Mouse (Mus musculus): ENCODE data around the gene Akap11. TPM values are rescaled to one million over a fixed set of nuclear protein-coding genes. Genes with fewer than 3 reads are reported as not detected.

The Akap11 gene
- polyA plus RNA-seq, 1 experiment: 0.02 TPM

- Histone ChIP-seq H3K36me3 (ENCODE audit: control insufficient read depth) (peaks cover 84% of the 10 kb centered on the region), H3K27me3 (ENCODE audit: control insufficient read depth) (no peaks in the 10 kb centered on the region), H3K4me1 (ENCODE audit: control insufficient read depth) (no peaks in the 10 kb centered on the region), H3K4me3 (replicated peaks) (no peak overlapping the region), H3K9me3 (ENCODE audit: control insufficient read depth, low read length) (no peaks in the 10 kb centered on the region)
- TF ChIP-seq GATA1 (IDR thresholded peaks at IDR 0.05; ENCODE audit: low read length): no peak
- TF ChIP-seq TAL1 (IDR thresholded peaks at IDR 0.05; ENCODE audit: low read length): no peak
Measured at GRCm38 (mm10) chr14:78509791-78510190, 26.8 kb downstream of the Akap11 start.

- Histone ChIP-seq H3K4me1 (ENCODE audit: control insufficient read depth) (peaks cover 36% of the 10 kb centered on the region), H3K4me3 (replicated peaks) (no peak overlapping the region), H3K9me3 (ENCODE audit: control insufficient read depth, low read length) (no peaks in the 10 kb centered on the region), H3K27me3 (ENCODE audit: control insufficient read depth) (no peaks in the 10 kb centered on the region), H3K36me3 (ENCODE audit: control insufficient read depth) (peaks cover 48% of the 10 kb centered on the region)
- TF ChIP-seq TAL1 (IDR thresholded peaks at IDR 0.05; ENCODE audit: low read length): no peak
- TF ChIP-seq GATA1 (IDR thresholded peaks at IDR 0.05; ENCODE audit: low read length): no peak
Measured at GRCm38 (mm10) chr14:78500578-78500977, 36.0 kb downstream of the Akap11 start.

DNA sequence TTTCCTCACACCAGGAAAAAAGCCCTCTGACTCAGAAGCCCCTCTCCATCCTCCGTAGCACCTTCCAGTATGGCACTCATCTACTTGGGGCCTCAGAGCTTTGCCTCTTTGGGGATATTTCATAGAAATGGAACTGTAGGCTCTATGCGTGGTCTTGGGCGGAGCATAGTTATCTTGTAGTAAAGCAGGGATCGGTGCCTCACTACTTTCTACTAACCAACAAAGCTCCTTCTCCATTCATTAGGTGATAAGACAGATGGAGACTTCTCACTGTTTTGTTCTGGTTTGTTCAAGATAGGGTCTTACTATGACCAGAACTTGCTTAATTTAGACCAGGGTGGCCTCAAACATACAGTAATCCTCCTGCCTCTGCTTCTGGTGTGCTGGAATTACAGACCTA, 39.9 kb downstream of the Akap11 start:
- TF ChIP-seq TAL1 (IDR thresholded peaks at IDR 0.05; ENCODE audit: low read length) (no peak), GATA1 (IDR thresholded peaks at IDR 0.05; ENCODE audit: low read length) (no peak)

GRCm38 (mm10) chr14:78495241-78495640, 41.4 kb downstream of the Akap11 start:
- H3K4me1 ChIP-seq (ENCODE audit: control insufficient read depth): peaks cover 50% of the 10 kb centered on the region
- TF ChIP-seq GATA1 (IDR thresholded peaks at IDR 0.05; ENCODE audit: low read length) (peak; percentile 53), TAL1 (IDR thresholded peaks at IDR 0.05; ENCODE audit: low read length) (peak; percentile 69)
- H3K27me3 ChIP-seq (ENCODE audit: control insufficient read depth): no peaks in the 10 kb centered on the region
- H3K9me3 ChIP-seq (ENCODE audit: control insufficient read depth, low read length): no peaks in the 10 kb centered on the region
- peaks cover 61% of the 10 kb centered on the region for H3K36me3 ChIP-seq (ENCODE audit: control insufficient read depth)
- no peak overlapping the region for H3K4me3 ChIP-seq (replicated peaks)

More for the DNA sequence above, 39.9 kb downstream of the Akap11 start:
- no peaks in the 10 kb centered on the region for H3K27me3 ChIP-seq (ENCODE audit: control insufficient read depth)
- H3K4me3 ChIP-seq (replicated peaks): no peak overlapping the region
- H3K36me3 ChIP-seq (ENCODE audit: control insufficient read depth): peaks cover 58% of the 10 kb centered on the region
- H3K4me1 ChIP-seq (ENCODE audit: control insufficient read depth): peaks cover 50% of the 10 kb centered on the region
- H3K9me3 ChIP-seq (ENCODE audit: control insufficient read depth, low read length): no peaks in the 10 kb centered on the region

- H3K36me3 ChIP-seq (ENCODE audit: control insufficient read depth): peaks cover 44% of the 10 kb centered on the region
- H3K4me3 ChIP-seq (replicated peaks): no peak overlapping the region
- H3K27me3 ChIP-seq (ENCODE audit: control insufficient read depth): no peaks in the 10 kb centered on the region
- peaks cover 31% of the 10 kb centered on the region for H3K4me1 ChIP-seq (ENCODE audit: control insufficient read depth)
- no peaks in the 10 kb centered on the region for H3K9me3 ChIP-seq (ENCODE audit: control insufficient read depth, low read length)
- TF ChIP-seq GATA1 (IDR thresholded peaks at IDR 0.05; ENCODE audit: low read length) (no peak), TAL1 (IDR thresholded peaks at IDR 0.05; ENCODE audit: low read length) (no peak)
Measured at GRCm38 (mm10) chr14:78492602-78493001, 44.0 kb downstream of the Akap11 start.

- TF ChIP-seq GATA1 (IDR thresholded peaks at IDR 0.05; ENCODE audit: low read length) (no peak), TAL1 (IDR thresholded peaks at IDR 0.05; ENCODE audit: low read length) (no peak)
- H3K36me3 ChIP-seq (ENCODE audit: control insufficient read depth): peaks cover 41% of the 10 kb centered on the region
Measured at GRCm38 (mm10) chr14:78491432-78491831, 45.2 kb downstream of the Akap11 start.

GRCm38 (mm10) chr14:78482385-78483231, 54.0 kb downstream of the Akap11 start:
- TF ChIP-seq TAL1 (IDR thresholded peaks at IDR 0.05; ENCODE audit: low read length) (no peak), GATA1 (IDR thresholded peaks at IDR 0.05; ENCODE audit: low read length) (no peak)
- H3K4me3 ChIP-seq (replicated peaks): no peak overlapping the region
- no peaks in the 10 kb centered on the region for H3K27me3 ChIP-seq (ENCODE audit: control insufficient read depth)

More at GRCm38 (mm10) chr14:78491432-78491831, 45.2 kb downstream of the Akap11 start:
- H3K4me1 ChIP-seq (ENCODE audit: control insufficient read depth): peaks cover 22% of the 10 kb centered on the region
- H3K4me3 ChIP-seq (replicated peaks): no peak overlapping the region
- H3K9me3 ChIP-seq (ENCODE audit: control insufficient read depth, low read length): no peaks in the 10 kb centered on the region
- H3K27me3 ChIP-seq (ENCODE audit: control insufficient read depth): no peaks in the 10 kb centered on the region

DNA sequence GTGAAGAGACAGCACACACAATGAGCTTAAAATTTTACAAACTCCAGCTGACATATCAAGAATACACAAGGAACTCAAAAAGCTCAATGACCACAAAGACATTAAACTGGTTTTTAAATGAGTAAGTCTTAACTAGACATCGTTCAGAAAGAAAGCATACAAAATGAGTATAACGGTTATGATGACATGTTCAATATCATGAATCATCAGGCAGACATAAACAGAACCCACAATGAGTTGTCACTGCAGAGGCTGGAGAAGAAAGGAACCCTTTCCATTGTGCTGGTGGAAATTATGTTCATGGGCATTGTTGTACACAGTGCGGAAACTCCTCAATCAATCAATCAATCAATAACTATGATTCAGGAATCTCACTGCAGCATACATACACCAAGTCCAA, 62.5 kb downstream of the Akap11 start:
- H3K4me1 ChIP-seq (ENCODE audit: control insufficient read depth): no peaks in the 10 kb centered on the region
- no peaks in the 10 kb centered on the region for H3K36me3 ChIP-seq (ENCODE audit: control insufficient read depth)
- no peaks in the 10 kb centered on the region for H3K9me3 ChIP-seq (ENCODE audit: control insufficient read depth, low read length)
- H3K4me3 ChIP-seq (replicated peaks): no peak overlapping the region
- TF ChIP-seq TAL1 (IDR thresholded peaks at IDR 0.05; ENCODE audit: low read length) (no peak), GATA1 (IDR thresholded peaks at IDR 0.05; ENCODE audit: low read length) (no peak)
- H3K27me3 ChIP-seq (ENCODE audit: control insufficient read depth): no peaks in the 10 kb centered on the region

More at GRCm38 (mm10) chr14:78482385-78483231, 54.0 kb downstream of the Akap11 start:
- Histone ChIP-seq H3K4me1 (ENCODE audit: control insufficient read depth) (no peaks in the 10 kb centered on the region; the same call in 1 of the 2 replicates), H3K9me3 (ENCODE audit: control insufficient read depth, low read length) (no peaks in the 10 kb centered on the region), H3K36me3 (ENCODE audit: control insufficient read depth) (no peaks in the 10 kb centered on the region)

DNA sequence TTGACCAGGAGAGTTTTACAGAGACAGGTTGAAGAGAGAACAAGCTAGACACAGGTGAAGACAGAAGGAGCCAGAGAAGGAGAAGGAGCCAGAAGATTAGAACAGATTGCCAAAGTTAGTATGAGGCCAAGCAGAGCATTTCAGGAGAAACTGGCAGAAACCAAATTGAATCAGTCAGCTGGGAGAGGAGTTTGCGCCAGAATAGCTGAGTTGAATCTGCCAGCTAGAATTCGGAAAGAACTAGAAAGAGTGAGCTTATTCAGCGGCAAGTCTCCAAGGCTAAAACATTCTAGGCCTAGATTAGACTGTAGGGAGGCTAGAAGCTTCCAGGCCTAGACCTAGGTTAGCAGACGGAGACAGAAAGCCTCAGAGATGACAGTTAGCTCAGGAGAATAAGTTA, 65.9 kb downstream of the Akap11 start:
- no peak for TF ChIP-seq GATA1 (IDR thresholded peaks at IDR 0.05; ENCODE audit: low read length)
- TF ChIP-seq TAL1 (IDR thresholded peaks at IDR 0.05; ENCODE audit: low read length): no peak
- Histone ChIP-seq H3K27me3 (ENCODE audit: control insufficient read depth) (no peaks in the 10 kb centered on the region), H3K9me3 (ENCODE audit: control insufficient read depth, low read length) (no peaks in the 10 kb centered on the region), H3K4me1 (ENCODE audit: control insufficient read depth) (no peaks in the 10 kb centered on the region), H3K36me3 (ENCODE audit: control insufficient read depth) (no peaks in the 10 kb centered on the region), H3K4me3 (replicated peaks) (no peak overlapping the region)

Measured in erythroblast, embryonic 14.5 days (primary cell).